Mouse (Mus musculus) intestine, postnatal 0 days (tissue): ENCODE results near the gene Rgs12. TPM values are rescaled to one million over a fixed set of nuclear protein-coding genes. Genes with fewer than 3 reads are reported as not detected.
A peak's percentile ranks its signal among the peaks of the same experiment; 100 is the strongest.

Experiments
- ATAC-seq: fragments of 200-750 bp; cut with Nextera tagmentation; 2 replicates; pipeline ENCODE4 v1.8.0; 2017; ENCODE audit warnings: mild to moderate bottlenecking, moderate TSS enrichment, moderate library complexity
- H3K27ac ChIP-seq: fragments of 300-500 bp; sonication (generic); 2 replicates; pipeline ENCODE4 v1.5.1; 2014; ENCODE audit warnings: mild to moderate bottlenecking, low read depth, low read length, moderate library complexity
- H3K27me3 ChIP-seq: fragments of 300-500 bp; sonication (generic); replicated peaks from 2 replicates; pipeline ENCODE4 v1.6.1; 2014; ENCODE audit warnings: low read length, mixed read lengths; ENCODE audit not compliant: control insufficient read depth, insufficient read depth
- H3K36me3 ChIP-seq: fragments of 300-500 bp; sonication (generic); 2 replicates; pipeline ENCODE4 v1.6.1; 2014; ENCODE audit warnings: mild to moderate bottlenecking, moderate library complexity; ENCODE audit not compliant: control insufficient read depth, insufficient read depth
- H3K4me1 ChIP-seq: fragments of 300-500 bp; sonication (generic); replicated peaks from 2 replicates; pipeline ENCODE4 v1.6.1; 2014; ENCODE audit warnings: antibody characterized with exemption, low read length, mixed read lengths; ENCODE audit not compliant: control insufficient read depth, insufficient read depth
- H3K4me2 ChIP-seq: fragments of 300-500 bp; sonication (generic); replicated peaks from 2 replicates; pipeline ENCODE4 v1.6.1; 2014; ENCODE audit warnings: low read depth, mild to moderate bottlenecking, moderate library complexity
- H3K4me3 ChIP-seq: fragments of 300-500 bp; sonication (generic); 2 replicates; pipeline ENCODE4 v1.5.1; 2014; ENCODE audit warnings: low read depth, low read length
- H3K9ac ChIP-seq: fragments of 300-500 bp; sonication (generic); 2 replicates; pipeline ENCODE4 v1.6.1; 2014; ENCODE audit warnings: mild to moderate bottlenecking, low read depth, low read length
- H3K9me3 ChIP-seq: fragments of 300-500 bp; sonication (generic); 2 replicates; pipeline ENCODE4 v1.6.1; 2016; ENCODE audit warnings: mixed run types; ENCODE audit not compliant: control insufficient read depth
- CTCF ChIP-seq: sonication (generic); IDR thresholded peaks from 2 replicates; pipeline ENCODE4 v1.5.1; 2016; ENCODE audit warnings: low read depth, mild to moderate bottlenecking, control low read depth, antibody characterized with exemption, moderate library complexity
- WGBS: fragments of 180-500 bp; shearing (Covaris S2); extraction: QIAGEN DNeasy Blood & Tissue Kit; methylation state at CpG from one replicate; pipeline ENCODE4 v1.1.7; 2014; 5-methylcytosine and 5-hydroxymethylcytosine counted together
- polyA plus RNA-seq: library from polyadenylated mRNA; unstranded; fragments of >200 nt; fragmentation: Nextera tagmentation; extraction: Ambion mirVana; gene quantifications from 2 replicates; pipeline ENCODE4 v1.2.1, GENCODE M21; 2015

The Rgs12 gene
- polyA plus RNA-seq, 1 experiment from 2014 or later, result 4.1 TPM

DNA sequence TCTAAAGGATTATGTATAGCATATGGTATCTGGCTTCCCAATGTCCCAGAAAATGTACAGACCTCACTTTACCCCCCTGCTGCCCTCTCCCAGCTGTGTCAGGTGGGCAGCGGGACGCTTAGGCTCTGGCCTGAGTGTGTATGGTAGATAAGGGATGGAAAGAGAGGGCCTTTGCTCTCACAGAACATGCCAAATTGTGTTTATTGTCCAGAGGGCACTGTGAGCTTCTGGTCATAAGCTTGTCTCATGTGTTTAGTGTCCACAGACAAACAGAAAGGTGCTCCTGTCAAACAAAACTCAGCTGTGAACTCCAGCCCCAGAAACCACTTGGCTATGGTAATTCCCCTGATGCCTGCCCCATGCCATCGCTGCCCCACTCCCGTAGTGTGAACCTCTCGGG is 80.5 kb downstream of the Rgs12 start:
- no peaks in the 10 kb centered on the region for H3K27me3 ChIP-seq
- no peak overlapping the region for H3K4me2 ChIP-seq
- peaks cover 24% of the 10 kb centered on the region for H3K36me3 ChIP-seq
- no peak overlapping the region for H3K4me3 ChIP-seq
- H3K4me1 ChIP-seq, result no peaks in the 10 kb centered on the region
- no peaks in the 10 kb centered on the region for H3K9me3 ChIP-seq
- TF ChIP-seq CTCF, result no peak
- WGBS, result 91% methylated on average over 5 of the region's 5 CpGs
- ATAC-seq, result no peak
- H3K27ac ChIP-seq, result no peak overlapping the region
- no peak overlapping the region for H3K9ac ChIP-seq

DNA sequence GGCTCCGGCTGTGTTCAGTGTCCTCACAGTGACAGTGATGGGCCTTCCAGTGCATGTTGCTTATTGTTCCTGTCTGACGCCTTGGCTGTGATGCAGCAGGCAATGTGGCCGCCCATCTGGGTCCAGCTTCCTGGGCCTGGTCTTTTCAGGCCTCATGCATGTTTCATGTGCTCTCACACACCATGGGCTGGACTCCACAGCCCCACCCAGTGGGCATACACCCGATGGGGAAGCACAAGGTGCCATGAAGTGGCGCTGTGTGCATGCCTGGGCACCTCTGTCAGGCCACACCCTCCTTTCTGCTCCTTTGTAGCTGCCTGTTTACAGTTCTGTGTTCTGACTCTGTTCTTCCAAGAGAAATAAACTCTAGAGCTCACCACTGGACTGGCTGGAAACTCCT is 83.8 kb downstream of the Rgs12 start:
- ATAC-seq, result 0 out of 2 replicates have a peak, but pooled peaks have one; percentile 34
- peak; percentile 63 for TF ChIP-seq CTCF
- no peaks in the 10 kb centered on the region for H3K4me1 ChIP-seq

DNA sequence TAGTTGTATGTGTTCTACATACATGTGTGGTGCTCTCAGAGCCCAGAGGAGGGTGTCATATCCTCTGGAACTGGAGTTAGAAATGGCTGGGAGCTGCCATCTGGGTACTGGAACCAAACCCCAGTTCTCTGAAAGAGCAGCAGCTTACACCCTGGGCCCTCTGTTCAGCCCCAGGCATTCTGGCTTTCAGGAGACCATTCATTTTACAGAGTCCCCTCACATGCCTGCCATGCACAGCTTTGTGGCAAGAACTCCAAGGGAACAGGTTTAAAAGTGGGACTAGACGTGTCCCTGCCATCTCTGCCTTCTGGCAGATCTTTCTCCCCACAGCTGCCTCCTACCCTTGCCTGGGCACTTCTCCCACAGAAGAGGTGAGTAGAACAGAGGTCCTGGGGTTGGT is 84.4 kb downstream of the Rgs12 start:
- TF ChIP-seq CTCF, result no peak
- Histone ChIP-seq H3K9me3 (no peaks in the 10 kb centered on the region), H3K36me3 (peaks cover 8% of the 10 kb centered on the region; the same call in 1 of the 2 replicates), H3K4me2 (no peak overlapping the region), H3K27me3 (no peaks in the 10 kb centered on the region), H3K27ac (no peak overlapping the region), H3K4me1 (no peaks in the 10 kb centered on the region), H3K4me3 (no peak overlapping the region), H3K9ac (no peak overlapping the region)
- WGBS, result 87% methylated on average over 1 of the region's 1 CpGs
- ATAC-seq, result no peak

More for the DNA sequence above, 83.8 kb downstream of the Rgs12 start:
- 77% methylated on average over 5 of the region's 5 CpGs for WGBS
- Histone ChIP-seq H3K27ac (no peak overlapping the region), H3K9me3 (no peaks in the 10 kb centered on the region), H3K4me3 (no peak overlapping the region), H3K9ac (no peak overlapping the region), H3K27me3 (no peaks in the 10 kb centered on the region), H3K4me2 (no peak overlapping the region), H3K36me3 (peaks cover 13% of the 10 kb centered on the region; the same call in 1 of the 2 replicates)

DNA sequence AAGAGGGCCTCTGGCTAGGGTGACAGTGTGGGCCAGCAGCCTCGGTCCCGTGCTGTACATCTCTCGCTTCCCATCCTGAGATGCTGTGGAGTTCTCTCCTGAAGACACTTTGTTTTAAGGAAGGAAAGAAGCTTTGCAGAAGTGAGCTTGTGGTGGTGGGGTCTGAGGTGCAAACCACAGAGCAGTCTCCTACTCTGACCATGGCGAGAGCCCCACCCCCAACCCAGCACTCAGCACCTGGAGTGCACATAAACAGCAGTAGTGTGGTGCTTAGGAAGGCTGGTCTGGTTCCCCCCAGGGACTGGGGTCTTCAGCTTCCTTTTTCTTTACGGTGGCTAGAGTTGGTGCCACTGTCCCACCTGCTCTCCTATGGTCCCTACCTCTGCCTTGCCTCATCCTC is 85.9 kb downstream of the Rgs12 start:
- no peak overlapping the region for H3K4me2 ChIP-seq

DNA sequence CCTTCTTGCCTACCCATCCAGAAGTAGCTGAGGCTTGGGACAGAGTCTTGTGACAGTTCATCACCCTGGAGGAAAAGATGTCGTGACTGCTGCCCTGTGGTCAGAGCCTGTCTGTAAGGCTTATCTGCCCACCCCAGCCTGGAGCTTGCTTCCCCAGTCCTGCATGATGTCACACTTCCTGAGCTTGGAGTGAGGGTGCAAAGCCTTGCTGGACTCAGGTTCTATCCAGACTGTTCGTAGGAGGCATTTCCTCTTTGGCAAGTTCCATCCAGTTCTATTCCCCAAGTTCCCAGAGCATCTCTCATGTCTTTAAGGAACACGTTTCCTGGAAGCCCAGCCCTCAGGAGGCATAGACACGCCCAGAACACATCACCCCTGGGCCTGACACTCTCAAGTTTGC is 86.5 kb downstream of the Rgs12 start:
- TF ChIP-seq CTCF, result no peak
- Histone ChIP-seq H3K27me3 (no peaks in the 10 kb centered on the region), H3K4me3 (no peak overlapping the region), H3K27ac (no peak overlapping the region), H3K9ac (no peak overlapping the region), H3K4me2 (no peak overlapping the region), H3K36me3 (peaks cover 5% of the 10 kb centered on the region; the same call in 1 of the 2 replicates), H3K9me3 (no peaks in the 10 kb centered on the region), H3K4me1 (no peaks in the 10 kb centered on the region)
- no peak for ATAC-seq
- whole genome bisulfite sequencing, result 57% methylated on average over 4 of the region's 4 CpGs

More for the DNA sequence above, 85.9 kb downstream of the Rgs12 start:
- Histone ChIP-seq H3K4me1 (no peaks in the 10 kb centered on the region), H3K9me3 (no peaks in the 10 kb centered on the region), H3K36me3 (peaks cover 5% of the 10 kb centered on the region; the same call in 1 of the 2 replicates), H3K4me3 (no peak overlapping the region), H3K27me3 (no peaks in the 10 kb centered on the region), H3K27ac (no peak overlapping the region), H3K9ac (no peak overlapping the region)
- no peak for TF ChIP-seq CTCF
- ATAC-seq, result no peak
- 81% methylated on average over 5 of the region's 5 CpGs for WGBS

DNA sequence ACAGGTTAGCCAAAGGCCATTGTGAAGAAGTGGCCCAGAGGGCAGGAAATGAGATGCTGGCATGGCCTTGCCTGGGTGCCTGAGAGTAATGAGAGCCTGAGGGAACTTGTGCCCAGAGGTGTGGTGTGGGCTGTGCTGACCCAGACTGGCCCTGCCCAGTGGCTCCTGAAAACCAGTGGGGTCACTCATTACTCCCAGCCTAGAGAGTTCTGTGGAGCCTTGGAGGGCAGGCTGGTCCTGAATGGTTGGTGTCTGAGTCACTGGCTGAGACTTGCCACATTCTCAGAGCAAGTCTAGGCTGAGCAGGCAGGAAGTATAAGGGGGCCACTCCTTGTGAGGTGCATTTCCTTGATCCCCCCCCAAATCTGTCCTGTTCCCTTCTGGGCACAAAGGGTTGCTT is 88.2 kb downstream of the Rgs12 start:
- Histone ChIP-seq H3K27me3 (no peaks in the 10 kb centered on the region), H3K36me3 (no peaks in the 10 kb centered on the region), H3K9me3 (no peaks in the 10 kb centered on the region), H3K4me1 (no peaks in the 10 kb centered on the region), H3K27ac (no peak overlapping the region), H3K4me3 (no peak overlapping the region), H3K4me2 (no peak overlapping the region), H3K9ac (no peak overlapping the region)
- ATAC-seq, result no peak
- no peak for TF ChIP-seq CTCF
